Mouse (Mus musculus) hindbrain, embryonic 11.5 days (tissue): Measurements from ENCODE around the gene Iqcd. TPM values are rescaled to one million over a fixed set of nuclear protein-coding genes. Genes with fewer than 3 reads are reported as not detected.

Experiments used
- ATAC-seq: fragments of 200-750 bp; cut with Nextera tagmentation; 2 replicates; pipeline ENCODE4 v1.8.0; 2017; ENCODE audit warnings: mild to moderate bottlenecking, moderate TSS enrichment, moderate library complexity; ENCODE audit not compliant: low FRiP score
- DNase-seq: peaks from one replicate; pipeline ENCODE4 v3.0.0-alpha.2; 2015; ENCODE audit warnings: low spot score
- H3K27ac ChIP-seq: fragments of 300-500 bp; sonication (generic); 2 replicates; pipeline ENCODE4 v1.5.1; 2014; ENCODE audit warnings: mild to moderate bottlenecking, low read depth, low read length
- H3K27me3 ChIP-seq: fragments of 300-500 bp; sonication (generic); 2 replicates; pipeline ENCODE4 v1.6.1; 2014; ENCODE audit warnings: mild to moderate bottlenecking, low read length, moderate library complexity, mixed read lengths; ENCODE audit not compliant: control insufficient read depth, insufficient read depth
- H3K36me3 ChIP-seq: fragments of 300-500 bp; sonication (generic); 2 replicates; pipeline ENCODE4 v1.6.1; 2014; ENCODE audit warnings: mild to moderate bottlenecking, low read length, moderate library complexity, mixed read lengths; ENCODE audit not compliant: control insufficient read depth, insufficient read depth
- H3K4me1 ChIP-seq: fragments of 300-500 bp; sonication (generic); replicated peaks from 2 replicates; pipeline ENCODE4 v1.6.1; 2014; ENCODE audit warnings: low read length, mixed read lengths; ENCODE audit not compliant: control insufficient read depth, insufficient read depth
- H3K4me2 ChIP-seq: fragments of 300-500 bp; sonication (generic); replicated peaks from 2 replicates; pipeline ENCODE4 v1.6.1; 2014; ENCODE audit warnings: mild to moderate bottlenecking, low read depth, low read length
- H3K4me3 ChIP-seq: fragments of 300-500 bp; sonication (generic); 2 replicates; pipeline ENCODE4 v1.5.1; 2014; ENCODE audit warnings: low read depth, low read length
- H3K9ac ChIP-seq: fragments of 300-500 bp; sonication (generic); 2 replicates; pipeline ENCODE4 v1.6.1; 2014; ENCODE audit warnings: low read depth, low read length
- H3K9me3 ChIP-seq: fragments of 300-500 bp; sonication (generic); 2 replicates; pipeline ENCODE4 v1.6.1; 2016; ENCODE audit warnings: low read length; ENCODE audit not compliant: control insufficient read depth
- WGBS: fragments of 180-500 bp; shearing (Covaris S2); extraction: QIAGEN DNeasy Blood & Tissue Kit; methylation state at CpG from one replicate; pipeline ENCODE4 v1.1.7; 2014; 5-methylcytosine and 5-hydroxymethylcytosine counted together
- polyA plus RNA-seq: library from polyadenylated mRNA; unstranded; fragments of >200 nt; fragmentation: Nextera tagmentation; extraction: Ambion mirVana; gene quantifications from 2 replicates; pipeline ENCODE4 v1.2.1, GENCODE M21; 2014

The Iqcd gene
- polyA plus RNA-seq, 1 experiment from 2014 or later = 1.1 TPM

GRCm38 (mm10) chr5:120587940-120588568 is 762 bp upstream of the Iqcd start:
- peak; percentile 16; the same call in 1 of the 2 replicates for ATAC-seq
- 1% methylated on average over 18 of the region's 29 CpGs for WGBS
- no peaks in the 10 kb centered on the region for H3K36me3 ChIP-seq
- DNase-seq = peak; percentile 23
- H3K4me3 ChIP-seq = peak overlapping the region; percentile 58
- 0 out of 2 replicates have a peak overlapping the region, but pooled peaks have one; percentile 48 for H3K27ac ChIP-seq
- no peaks in the 10 kb centered on the region for H3K9me3 ChIP-seq
- H3K4me1 ChIP-seq = peaks cover 5% of the 10 kb centered on the region
- no peaks in the 10 kb centered on the region for H3K27me3 ChIP-seq
- H3K9ac ChIP-seq = peak overlapping the region; percentile 74
- peak overlapping the region; percentile 80 for H3K4me2 ChIP-seq

- Histone ChIP-seq H3K36me3 (no peaks in the 10 kb centered on the region), H3K9ac (no peak overlapping the region), H3K27me3 (no peaks in the 10 kb centered on the region), H3K9me3 (no peaks in the 10 kb centered on the region), H3K27ac (no peak overlapping the region), H3K4me2 (no peak overlapping the region), H3K4me1 (peaks cover 3% of the 10 kb centered on the region; the same call in 1 of the 2 replicates), H3K4me3 (no peak overlapping the region)
- DNase-seq (no peak), ATAC-seq (no peak)
- 74% methylated on average over 16 of the region's 16 CpGs for WGBS
Observed at GRCm38 (mm10) chr5:120590356-120591010, 1.7 kb downstream of the Iqcd start.

- Histone ChIP-seq H3K27me3 (no peaks in the 10 kb centered on the region), H3K9me3 (no peaks in the 10 kb centered on the region), H3K36me3 (no peaks in the 10 kb centered on the region), H3K4me2 (no peak overlapping the region), H3K9ac (no peak overlapping the region), H3K27ac (no peak overlapping the region), H3K4me1 (peaks cover 3% of the 10 kb centered on the region; the same call in 1 of the 2 replicates), H3K4me3 (no peak overlapping the region)
- WGBS = 66% methylated on average over 7 of the region's 7 CpGs
- ATAC-seq (no peak), DNase-seq (no peak)
Observed at GRCm38 (mm10) chr5:120592141-120592540, 3.3 kb downstream of the Iqcd start.

DNA sequence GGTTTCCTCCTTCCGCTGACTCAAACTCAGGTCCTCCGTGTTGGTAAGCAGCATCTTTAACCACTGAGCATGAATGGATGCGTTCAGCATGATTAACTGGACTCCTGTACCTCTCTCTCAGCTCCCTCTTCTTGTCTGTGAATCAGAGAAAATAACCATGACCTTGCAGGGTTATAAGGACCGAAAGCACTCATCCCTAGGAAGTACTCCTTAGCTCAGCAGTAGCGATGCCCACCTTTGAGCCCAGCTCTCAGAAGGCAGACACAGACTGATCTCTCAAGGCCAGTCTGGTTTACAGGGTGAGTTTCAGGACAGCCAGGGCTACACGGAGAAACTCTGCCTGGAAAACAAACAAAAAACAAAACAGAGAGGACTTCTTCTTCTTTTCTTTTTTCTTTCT is 5.7 kb downstream of the Iqcd start:
- DNase-seq (no peak), ATAC-seq (no peak)
- Histone ChIP-seq H3K4me1 (no peaks in the 10 kb centered on the region), H3K9ac (no peak overlapping the region), H3K4me2 (no peak overlapping the region), H3K36me3 (no peaks in the 10 kb centered on the region), H3K27me3 (no peaks in the 10 kb centered on the region), H3K4me3 (no peak overlapping the region), H3K9me3 (no peaks in the 10 kb centered on the region), H3K27ac (no peak overlapping the region)
- WGBS = 86% methylated on average over 6 of the region's 6 CpGs

GRCm38 (mm10) chr5:120599625-120600024 is 10.8 kb downstream of the Iqcd start:
- Histone ChIP-seq H3K4me1 (no peaks in the 10 kb centered on the region; the same call in 1 of the 2 replicates), H3K4me3 (no peak overlapping the region), H3K4me2 (no peak overlapping the region), H3K27me3 (no peaks in the 10 kb centered on the region), H3K9ac (no peak overlapping the region), H3K9me3 (no peaks in the 10 kb centered on the region), H3K36me3 (no peaks in the 10 kb centered on the region), H3K27ac (no peak overlapping the region)
- ATAC-seq = no peak
- 94% methylated on average over 6 of the region's 6 CpGs for WGBS
- no peak for DNase-seq

DNA sequence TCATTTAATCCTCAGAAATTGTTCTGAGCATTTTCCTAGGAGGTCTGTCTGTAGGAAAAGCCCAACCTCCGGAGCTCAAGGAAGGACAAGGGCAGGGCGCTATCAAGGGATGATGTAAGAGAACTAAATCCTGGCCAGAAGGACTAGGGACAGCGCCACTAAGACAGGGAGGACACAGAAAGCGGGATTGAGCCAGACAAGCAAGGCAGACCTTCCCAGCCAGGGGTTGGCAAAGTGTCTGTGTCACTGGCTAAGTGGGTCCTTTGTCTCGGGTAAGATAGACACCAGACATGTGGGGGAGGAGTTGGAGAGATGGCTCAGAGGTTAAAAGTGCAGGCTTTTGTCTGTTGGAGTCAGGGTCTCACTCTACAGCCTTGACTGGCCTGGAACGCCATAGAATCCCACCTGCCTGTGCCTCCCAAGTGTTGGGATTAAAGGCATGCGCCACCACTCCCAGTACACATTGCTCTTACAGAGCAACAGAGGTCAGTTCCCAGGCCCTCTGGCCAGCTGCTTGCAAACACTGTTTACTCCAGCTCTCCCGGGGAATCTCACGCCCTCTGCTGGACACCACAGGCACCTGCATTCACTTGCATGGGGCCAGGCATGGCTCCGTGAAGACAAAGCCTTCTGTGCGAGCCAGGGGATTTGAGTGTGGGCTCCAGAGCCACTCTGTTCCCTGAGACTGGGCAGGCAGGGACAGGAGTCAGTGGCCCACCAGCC is 12.3 kb downstream of the Iqcd start:
- 64% methylated on average over 11 of the region's 11 CpGs for WGBS
- Histone ChIP-seq H3K27me3 (no peaks in the 10 kb centered on the region), H3K9me3 (no peaks in the 10 kb centered on the region), H3K36me3 (no peaks in the 10 kb centered on the region), H3K4me3 (no peak overlapping the region), H3K4me1 (no peaks in the 10 kb centered on the region; the same call in 1 of the 2 replicates), H3K4me2 (no peak overlapping the region), H3K27ac (no peak overlapping the region), H3K9ac (no peak overlapping the region)
- DNase-seq = peak; percentile 46
- ATAC-seq = no peak

GRCm38 (mm10) chr5:120602210-120602609 is 13.4 kb downstream of the Iqcd start:
- Histone ChIP-seq H3K9ac (no peak overlapping the region), H3K9me3 (no peaks in the 10 kb centered on the region), H3K4me2 (no peak overlapping the region), H3K27me3 (no peaks in the 10 kb centered on the region), H3K27ac (no peak overlapping the region), H3K4me3 (no peak overlapping the region), H3K4me1 (no peaks in the 10 kb centered on the region; the same call in 1 of the 2 replicates), H3K36me3 (no peaks in the 10 kb centered on the region)
- no peak for ATAC-seq
- WGBS = 87% methylated on average over 12 of the region's 12 CpGs
- DNase-seq = no peak

DNA sequence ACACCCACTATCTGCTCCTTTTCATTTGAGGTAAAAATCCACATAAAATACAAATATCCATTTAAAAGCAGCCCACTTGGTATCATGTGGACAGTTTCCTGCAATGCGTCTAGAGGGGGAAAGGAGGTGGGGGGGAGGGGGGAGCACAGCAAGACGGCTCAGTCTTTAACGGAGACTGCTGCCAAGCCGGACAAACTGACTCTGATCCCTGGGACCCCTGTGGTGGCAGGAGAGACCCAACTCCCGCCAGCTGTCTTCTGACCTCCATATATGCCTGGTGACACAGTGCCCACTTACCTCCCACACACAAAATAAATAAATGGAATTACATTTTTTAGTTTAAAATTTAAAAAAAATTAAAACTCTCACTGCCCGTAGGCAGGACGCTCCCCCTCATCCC is 14.7 kb downstream of the Iqcd start:
- WGBS = 53% methylated on average over 7 of the region's 7 CpGs
- Histone ChIP-seq H3K9me3 (no peaks in the 10 kb centered on the region), H3K4me3 (no peak overlapping the region), H3K36me3 (no peaks in the 10 kb centered on the region), H3K4me1 (no peaks in the 10 kb centered on the region; the same call in 1 of the 2 replicates), H3K27me3 (no peaks in the 10 kb centered on the region), H3K27ac (no peak overlapping the region), H3K4me2 (no peak overlapping the region), H3K9ac (no peak overlapping the region)
- ATAC-seq (no peak), DNase-seq (no peak)
